Mouse (Mus musculus): Measurements from ENCODE around the gene Cish. TPM values are rescaled to one million over a fixed set of nuclear protein-coding genes. Genes with fewer than 3 reads are reported as not detected.

Cish gene
- total RNA-seq, 2 experiments from 2014 or later, result 2.3 to 100 TPM

DNA sequence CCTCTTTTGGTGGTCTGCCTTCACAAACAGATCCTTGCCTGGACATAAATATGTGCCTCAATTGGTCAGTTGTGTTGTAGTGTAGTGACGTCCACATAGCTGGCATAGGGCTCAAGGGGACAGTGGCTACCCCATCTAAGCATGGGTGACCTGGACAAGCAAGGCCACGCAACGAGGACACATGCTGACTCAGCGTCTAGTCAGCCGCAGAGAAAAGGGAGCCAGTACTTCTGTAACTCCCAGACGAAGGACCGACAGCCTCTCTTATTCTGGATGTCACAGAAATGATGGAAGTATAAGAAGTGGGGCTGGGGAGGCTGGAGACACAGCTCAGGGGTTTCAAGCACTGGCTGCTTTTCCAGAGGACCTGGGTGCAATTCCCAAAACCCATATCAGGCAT, 18.2 kb upstream of the Cish start:
- DNase-seq, result no peak

DNA sequence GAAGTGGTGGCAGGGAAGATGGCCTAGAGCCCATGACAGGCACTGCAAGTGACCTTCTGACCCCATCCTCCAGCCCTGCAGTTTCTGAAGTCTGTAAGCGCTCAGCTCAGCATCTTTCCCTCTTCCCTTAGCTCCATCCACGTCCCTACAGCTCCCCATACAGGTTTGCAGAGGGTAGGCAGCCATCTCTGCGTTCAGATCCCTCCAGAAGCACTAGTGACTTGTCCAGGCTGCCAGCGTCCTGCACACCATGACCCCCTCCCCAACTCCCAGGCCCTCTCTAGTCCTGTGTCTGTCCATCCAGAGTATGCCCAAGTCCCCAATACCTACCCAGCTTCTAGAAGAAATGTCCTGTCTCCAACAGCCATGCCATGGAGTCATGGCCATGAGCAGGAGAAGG, 17.7 kb upstream of the Cish start:
- no peak for DNase-seq

DNA sequence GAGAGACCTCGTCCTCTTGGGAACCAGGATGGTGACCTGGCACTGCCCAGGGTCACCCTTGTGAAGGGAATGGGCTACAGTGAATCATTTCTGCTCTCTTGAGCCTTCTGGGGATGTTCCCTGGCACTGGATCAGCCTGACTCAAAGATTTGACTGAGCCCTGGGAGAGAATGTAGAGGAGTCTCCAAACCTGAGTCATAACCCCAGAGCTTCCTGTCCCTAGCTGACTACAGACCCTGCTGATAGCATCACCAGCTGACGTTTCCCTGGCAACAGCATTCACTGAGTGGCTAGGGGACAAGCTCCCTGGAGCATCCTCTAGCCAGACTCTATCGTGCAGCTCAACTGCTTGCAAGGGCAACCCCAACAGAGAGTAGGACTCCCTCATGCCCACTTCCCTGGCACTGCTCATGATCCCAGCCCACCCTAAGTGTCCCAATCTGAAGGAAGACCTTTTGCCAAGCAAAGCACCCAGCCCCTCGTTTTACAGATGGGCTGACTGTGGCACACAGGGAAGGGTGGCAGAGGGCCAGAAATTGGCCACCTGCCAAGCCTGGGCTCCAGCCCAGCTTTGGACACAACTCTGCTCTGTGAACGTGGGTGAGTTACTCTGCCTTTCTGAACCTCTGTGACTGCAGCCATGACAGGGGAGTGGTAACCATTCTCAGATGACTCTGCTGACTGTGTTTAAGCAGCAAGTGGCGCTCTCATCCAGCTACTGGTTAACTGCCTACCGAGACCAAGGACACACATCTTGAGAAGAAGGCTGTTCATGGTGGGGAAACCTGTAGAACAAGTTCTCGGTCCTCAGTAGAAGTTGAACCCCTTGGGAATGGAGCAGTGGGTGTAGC, 17.1 kb upstream of the Cish start:
- DNase-seq, result no peak

DNA sequence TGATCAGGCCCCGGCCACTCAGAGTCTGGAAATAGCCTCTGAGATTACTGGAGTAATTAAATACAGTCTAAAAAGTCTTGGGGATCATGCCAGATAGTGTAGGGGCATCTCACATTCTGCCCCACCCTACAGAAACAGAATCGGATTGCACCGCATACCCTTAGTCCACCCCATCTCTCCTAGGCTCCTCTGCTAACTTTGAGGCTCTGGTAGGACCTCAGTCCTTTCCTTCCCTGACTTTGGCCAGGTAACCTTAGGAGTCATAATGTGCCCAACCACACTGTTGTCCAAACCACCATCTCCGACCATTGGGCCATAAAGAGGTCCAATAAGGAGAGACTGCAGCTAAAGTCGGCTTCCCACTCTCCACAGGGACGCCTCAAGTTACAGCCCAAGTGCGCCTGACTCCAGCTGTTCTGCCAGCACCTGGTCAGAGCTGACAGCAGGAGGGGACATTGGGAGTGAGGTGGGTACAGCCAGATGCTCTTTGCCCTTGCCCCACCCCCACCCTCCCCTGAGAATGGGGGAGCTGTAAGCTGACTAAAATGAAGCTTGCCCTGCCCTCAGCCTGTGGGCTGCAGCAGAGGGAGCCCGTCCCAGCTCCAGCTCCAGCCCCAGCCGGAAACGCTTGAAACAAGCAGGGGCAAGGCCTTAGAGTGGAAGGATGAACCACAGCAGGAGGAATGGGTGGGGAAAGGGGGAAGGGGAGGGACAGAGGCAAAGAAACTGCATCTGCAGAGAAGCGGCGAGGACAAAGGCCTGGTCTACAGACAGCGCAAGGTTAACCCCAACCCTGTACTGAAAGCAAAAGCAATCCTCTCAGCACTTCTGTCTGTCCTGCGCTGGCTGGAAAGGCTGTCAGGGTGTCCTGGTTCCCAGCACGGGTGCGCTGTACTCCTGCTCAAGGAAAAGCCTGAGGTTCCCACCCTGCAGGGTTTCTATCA, 16.2 kb upstream of the Cish start:
- DNase-seq, result peak; percentile 74

DNA sequence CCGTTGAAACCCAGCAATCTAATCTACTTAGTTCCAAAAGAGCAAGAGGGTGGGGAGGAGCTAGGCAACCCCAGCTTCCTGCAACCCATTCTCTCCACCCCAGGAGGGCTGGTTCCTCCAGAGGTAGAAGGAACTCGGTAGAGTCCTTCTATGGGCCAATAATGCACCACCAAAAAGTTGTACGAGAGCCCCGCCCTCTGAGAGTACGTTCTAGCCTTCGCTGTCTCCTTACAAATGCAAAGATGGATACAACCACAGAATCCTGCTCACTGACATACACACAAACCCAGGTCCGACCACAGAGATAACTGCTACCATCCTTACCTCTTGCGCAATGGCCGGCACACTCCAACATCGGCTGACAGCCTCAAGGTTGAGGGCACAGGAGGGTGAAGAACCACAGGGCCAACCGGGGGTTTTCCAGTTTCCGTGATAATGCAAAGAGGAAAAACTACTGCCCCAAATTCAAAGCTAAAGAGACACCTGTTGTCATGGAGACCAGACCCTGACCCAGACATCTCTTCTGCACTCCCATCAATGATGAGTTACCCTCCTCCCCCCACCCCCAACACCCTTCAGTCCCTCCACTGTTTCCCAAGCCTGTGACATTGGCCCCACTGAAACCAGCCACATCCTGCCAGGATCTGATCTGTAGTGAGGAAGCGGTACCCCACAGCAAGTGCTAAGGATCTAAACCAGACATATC, 15.4 kb upstream of the Cish start:
- DNase-seq, result no peak

DNA sequence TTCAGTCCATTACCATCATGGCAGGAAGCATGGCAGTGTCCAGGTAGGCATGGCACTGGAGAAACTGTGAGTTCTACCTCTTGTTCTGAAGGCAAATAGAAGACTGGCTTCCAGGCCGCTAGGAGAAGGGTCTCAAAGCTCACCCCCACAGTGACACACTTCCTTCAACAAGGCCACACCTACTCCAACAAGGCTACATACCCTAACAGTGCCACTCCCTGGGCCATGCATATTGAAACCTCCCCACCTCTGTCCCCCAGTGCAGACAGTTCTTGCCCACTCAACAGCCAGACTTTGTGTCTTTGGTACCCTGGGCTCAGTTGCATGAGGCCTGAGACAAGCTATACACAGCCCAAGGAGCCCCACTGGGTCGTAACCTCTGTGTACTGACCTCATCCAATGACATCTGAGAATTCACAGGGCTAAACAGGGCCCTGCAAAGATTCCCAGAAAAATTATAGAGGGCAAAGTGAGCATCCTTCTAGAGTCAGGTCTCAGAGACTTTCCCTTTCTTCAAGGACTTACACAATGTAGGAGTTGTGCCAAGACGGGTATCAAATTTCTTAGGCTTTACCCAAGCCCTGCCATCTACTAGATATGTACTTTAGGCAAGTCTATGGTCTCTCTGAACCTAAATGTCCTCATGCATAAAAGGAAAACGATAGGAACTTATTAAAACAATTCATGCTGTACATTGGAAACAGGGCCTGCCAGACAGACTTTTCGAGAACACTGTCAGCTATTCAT, 14.4 kb upstream of the Cish start:
- DNase-seq, result no peak

DNA sequence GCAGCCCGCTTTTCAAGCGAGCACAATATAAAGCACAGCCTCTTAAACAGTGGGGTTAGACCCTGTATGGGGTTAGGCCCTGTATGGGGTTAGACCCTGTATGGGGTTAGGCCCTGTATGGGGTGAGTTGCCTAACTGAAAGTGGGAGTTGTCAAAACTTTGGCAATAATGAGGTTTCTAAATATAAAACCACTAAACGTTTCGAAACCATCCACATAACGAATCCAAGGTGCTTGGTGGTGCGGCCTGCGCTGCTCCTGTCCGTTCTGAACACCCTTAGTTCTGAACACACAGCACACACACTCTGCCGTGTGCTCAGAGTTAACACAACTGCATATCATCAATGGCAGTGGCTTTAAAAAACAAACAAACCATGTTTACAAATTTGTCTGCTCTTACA, 12.9 kb upstream of the Cish start:
- no peak for DNase-seq

DNA sequence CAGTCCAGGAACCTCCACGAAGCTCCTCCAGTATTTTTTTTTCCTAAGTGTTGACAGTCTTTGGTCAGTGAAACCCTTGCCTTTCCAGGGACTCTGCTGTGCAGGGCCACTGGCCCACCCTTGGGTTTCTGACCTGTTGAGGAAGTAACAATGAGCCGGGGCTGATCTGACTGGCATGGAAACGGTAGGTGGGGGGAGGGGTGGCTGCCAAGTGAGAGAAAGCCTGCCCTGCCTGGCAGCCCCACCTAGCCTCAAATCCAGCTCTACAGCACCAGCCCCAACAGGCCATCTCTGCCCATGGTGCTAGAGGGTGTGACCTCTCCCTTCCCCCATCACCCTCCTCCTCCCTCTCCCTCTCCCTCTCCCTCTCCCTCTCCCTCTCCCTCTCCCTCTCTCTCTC, 10.8 kb upstream of the Cish start:
- no peak for DNase-seq

DNA sequence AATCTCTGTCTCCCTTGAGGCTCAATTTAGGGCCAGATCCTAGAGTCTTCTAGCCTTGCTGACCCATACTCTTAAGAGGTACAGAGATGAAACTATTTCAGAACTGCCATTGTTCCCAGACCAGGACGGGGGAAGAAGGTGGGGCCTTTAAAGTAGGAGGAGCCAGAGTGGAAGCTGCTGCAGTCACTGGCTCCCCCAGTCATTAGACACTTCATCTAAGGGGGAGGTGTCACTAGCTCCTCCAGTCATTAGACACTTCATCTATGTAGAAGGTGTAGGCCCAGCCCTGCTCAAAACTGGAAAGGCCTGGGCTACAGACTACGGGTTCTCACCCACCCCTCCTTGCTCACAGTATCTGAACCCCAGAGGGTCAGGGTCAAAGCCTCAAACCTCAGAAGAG, 8.5 kb upstream of the Cish start:
- DNase-seq, result no peak

DNA sequence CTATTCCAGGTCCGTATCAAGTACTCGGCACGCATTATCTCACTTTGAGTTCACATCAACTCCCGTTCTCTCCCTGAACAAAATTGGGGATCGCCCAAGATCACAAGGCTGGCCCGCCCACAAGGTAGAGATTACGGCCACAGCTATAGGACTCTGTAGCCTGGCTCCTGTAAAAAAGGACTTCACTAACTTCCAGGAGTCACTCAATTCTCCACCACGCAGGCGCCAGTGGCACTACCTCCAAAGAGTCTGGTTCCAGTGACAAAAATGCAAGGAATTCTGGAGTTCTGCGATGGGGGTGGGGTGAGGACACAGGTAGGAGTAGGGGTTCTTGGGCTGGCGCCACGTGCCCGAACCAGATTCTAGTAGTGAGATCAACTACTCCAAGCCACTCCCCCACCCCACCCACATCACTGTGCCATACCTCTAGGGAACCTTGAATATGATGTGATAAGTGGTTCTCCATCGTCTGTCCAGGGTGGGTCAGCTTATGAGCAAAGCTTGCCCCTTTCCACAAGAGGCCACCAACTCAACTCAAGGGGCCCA, 7.6 kb upstream of the Cish start:
- no peak for DNase-seq

DNA sequence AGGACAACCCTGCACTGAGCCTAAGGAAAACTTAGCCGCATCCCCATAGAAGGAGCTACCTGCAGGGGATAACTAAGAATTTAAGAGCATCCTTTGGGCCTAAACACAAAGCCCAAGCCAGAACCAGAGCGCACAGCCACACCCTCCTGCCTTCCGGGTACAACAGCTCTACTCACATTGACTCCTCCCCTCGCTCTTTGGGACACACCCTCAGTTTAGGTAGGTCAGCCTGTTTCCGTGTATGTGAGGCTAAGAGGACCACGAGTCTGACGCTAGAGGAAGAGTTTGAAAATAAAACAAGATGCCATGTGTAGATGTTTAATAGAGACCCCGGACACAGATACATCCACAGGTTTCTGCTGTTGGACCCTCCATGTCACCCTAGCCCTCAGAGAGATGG, 7.1 kb upstream of the Cish start:
- DNase-seq, result no peak

DNA sequence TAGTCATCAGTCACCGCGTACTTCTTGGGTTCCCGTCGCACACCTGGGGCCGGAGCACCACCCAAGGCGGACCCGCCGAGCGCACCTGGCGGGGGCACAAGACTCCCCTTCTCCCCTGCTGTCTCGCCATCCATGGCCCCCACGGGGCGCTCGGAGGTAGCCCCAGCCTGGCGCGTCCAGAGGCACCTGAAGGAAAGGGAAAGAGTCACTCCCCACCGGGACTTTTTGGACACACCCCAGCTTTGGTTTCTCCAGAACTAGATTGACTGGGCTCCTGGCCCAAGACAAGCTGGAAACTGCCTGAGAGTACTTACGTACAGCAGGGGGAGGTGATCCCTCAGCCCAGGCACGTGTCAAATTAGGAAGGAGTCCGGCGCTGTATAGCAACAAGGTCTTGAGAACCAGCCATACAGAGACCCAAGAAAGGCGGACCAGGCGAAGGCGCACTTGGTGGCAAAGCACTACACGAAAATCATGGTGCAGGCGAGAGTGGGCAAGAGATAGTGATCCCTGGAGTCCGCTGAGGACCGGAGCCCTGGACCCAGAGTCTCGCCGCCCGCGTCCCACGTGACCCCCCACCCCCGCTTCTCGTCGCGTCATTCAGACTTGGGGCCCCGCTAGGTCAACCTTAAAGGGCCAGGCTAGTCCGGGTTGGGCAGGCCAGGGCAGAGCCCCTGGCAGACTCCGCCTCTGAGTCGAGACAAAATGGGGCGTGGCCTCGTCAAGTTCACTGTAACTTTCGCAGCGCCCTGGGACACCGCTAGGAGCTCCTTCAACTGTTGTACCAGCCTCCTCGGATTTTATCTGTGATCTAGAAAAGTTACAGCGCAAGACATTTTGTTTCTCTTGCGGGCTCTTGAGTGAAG, 6.4 kb upstream of the Cish start, which contains the start of gene Mapkapk3:
Mapkapk3 (minus strand) TSS at position 667 of the 866 bp plus-strand sequence.
- peak; percentile 89 for DNase-seq

DNA sequence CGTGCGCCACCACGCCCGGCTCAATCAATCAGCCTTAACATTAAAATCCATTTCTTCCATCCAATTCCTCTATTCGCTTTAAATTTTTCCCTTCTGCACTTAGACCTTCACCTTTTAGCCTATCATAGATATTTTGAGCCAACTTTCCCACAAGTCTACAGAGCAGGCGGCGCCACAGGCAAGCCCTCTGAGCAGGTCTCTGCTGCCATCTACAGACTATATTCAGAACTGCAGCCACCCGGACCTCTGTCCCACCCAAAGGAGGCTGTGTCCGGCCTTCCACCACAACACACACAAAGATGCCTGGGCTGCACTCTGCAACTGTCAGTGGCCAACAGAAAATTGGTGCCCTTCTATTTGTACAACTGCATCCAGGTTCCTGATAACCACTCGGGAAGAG, 4.9 kb upstream of the Cish start:
- peak; percentile 65 for DNase-seq

DNA sequence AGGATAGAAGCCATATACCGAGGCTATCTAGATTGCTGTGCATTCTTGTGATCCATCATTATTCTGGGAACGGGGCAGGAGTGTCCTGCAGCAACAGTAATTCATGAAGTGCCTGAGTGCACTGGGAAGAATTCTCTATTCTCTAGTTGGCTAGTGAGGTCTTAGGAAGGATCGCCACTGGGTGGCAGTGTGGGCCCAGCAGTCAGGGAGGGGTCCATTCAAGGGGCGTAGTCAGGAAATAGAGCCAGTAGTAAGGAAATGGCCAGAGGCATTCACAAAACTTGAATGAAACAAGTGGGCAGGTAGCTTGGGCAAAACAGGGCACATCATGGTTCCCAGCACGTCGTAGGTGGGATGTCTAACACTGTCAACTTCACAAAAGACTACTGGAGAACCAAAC, 1.6 kb upstream of the Cish start:
- peak; percentile 61 for DNase-seq

DNA sequence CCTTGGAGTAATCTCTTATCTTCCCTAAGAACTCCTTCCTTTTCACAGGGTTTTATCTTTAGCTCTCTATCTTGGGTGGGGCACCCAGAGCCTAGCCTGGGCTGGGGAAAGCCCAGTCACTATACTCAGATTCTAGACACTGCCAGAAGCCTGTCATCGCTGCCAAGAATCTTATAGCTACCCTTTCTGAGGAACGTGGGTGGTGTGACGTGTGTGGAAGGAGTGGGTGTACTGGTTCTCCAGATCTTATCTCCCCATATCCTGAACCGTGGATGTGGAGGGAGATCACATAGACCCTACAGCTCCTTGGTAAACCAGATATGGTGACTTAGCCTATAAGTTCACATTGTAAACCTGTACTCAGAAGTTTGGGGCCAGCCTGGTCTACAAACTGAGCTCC, 210 bp upstream of the Cish start:
- DNase-seq, result no peak

DNA sequence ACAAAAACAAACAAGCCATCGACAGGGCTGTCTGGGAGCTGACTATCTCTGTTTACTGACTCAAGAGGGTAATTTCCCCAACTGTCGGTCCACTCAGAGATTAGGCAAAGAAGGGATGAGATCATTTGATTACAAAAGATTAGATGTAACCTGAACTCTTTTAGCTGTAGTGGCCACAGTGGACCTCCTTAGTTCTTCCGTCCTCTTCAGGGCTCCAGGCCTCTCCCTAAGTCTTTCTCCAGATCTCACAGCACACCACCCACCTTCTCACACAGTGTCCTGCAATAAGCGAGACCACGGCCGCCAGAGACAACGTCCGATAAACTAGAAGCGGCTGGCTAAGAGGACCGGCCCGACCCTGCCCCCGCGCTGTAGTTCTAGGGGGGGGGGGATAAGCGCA, 215 bp downstream of the Cish start:
- no peak for DNase-seq

DNA sequence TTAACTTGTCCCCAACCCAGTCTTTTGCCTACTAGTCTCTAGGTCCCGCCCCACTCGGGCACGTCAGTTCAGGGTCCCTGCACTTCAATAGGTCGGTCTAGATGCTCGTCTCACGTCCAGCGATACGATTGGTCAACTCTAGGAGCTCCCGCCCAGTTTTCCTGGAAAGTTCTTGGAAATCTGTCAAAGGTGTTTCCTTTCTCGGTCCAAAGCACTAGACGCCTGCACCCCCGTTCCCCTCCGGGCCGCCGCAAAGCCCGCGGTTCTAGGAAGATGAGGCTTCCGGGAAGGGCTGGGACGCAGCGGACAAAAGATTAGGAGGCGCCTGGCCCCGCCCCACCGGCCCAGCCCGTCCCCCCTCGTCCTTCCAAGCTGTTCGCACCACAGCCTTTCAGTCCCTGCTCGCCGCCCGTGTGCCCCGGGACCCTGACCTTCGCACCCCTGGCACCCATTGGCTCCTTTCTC, 707 bp downstream of the Cish start:
- peak; percentile 91 for DNase-seq

DNA sequence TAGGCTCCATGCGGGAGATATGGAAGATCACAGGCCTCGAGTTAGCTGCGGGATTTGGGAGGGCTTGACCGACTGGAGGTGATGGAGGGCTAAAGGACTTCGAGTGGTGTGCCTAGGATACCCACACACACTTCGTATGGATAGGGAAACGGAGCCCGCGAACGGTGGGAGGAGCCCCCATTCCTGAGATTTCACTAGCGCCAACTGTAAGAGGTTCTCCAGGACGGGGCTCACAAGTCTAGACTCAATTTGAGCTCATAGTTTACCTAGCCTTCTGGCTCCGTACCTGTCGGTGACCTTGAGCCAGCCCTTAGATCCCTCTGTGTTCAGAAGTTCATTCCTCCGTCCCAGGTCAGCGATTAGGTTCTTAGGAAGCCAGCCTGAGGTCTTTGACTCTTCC, 1.2 kb downstream of the Cish start:
- no peak for DNase-seq

DNA sequence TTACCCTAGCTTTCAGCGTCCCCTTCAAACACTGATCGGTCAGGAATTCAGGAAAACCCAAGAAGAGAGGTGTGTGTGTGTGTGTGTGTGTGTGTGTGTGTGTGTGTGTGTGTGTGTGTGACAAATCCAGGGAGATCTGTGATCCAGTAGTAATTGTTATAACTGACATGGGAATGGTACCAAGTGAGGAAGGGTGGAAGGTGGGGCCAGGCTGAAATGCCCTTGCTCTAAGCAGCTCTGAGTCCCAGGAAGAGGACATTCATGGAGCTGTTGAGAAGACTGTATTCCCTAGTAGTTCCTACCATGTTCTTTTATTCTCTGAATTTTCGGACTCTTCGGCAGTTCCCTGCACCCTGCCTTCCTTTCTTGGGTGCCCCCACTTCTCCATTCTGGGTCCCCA, 1.8 kb downstream of the Cish start:
- DNase-seq, result no peak

DNA sequence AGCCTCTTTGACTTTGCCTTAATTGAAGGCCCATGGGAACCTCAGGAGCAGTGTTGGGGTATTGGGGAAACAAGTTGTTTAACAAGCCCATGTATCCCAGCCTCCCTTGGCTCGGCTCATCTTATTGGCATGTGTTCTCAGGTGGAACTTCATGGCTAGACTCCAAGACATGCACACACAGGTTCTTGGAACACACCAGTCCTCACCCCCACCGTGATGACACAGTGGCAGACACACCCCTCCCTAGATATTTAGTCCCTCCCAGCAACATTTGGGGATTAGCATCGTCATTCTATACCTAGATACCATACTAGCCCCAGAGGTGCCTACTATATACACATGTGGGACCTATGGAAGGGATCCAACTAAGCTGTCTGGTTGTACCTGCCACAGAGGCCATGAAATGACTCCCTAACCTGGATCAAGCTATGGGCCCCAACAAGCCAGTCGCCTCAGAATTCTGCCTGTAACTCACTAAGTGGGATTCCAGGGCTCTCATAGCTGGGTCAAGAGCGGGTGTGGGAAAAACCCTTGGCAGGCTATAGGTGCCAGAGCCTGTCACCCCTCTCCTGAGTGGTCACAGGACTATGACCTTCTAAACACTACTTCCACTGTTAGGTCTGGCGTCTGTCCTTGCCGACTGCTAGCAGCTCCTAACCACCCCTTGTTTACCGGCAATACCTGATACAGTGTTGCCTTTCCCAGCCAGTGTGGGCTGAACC, 2.4 kb downstream of the Cish start:
- no peak for DNase-seq

All from gastrocnemius, postnatal 25 days (tissue).